Mouse (Mus musculus) lung, postnatal 14 days (tissue): Measurements from ENCODE around the gene Copg2.

Experiments
- DNase-seq: peaks from one replicate; pipeline ENCODE4 v3.0.0; 2021

Gene Copg2

DNA sequence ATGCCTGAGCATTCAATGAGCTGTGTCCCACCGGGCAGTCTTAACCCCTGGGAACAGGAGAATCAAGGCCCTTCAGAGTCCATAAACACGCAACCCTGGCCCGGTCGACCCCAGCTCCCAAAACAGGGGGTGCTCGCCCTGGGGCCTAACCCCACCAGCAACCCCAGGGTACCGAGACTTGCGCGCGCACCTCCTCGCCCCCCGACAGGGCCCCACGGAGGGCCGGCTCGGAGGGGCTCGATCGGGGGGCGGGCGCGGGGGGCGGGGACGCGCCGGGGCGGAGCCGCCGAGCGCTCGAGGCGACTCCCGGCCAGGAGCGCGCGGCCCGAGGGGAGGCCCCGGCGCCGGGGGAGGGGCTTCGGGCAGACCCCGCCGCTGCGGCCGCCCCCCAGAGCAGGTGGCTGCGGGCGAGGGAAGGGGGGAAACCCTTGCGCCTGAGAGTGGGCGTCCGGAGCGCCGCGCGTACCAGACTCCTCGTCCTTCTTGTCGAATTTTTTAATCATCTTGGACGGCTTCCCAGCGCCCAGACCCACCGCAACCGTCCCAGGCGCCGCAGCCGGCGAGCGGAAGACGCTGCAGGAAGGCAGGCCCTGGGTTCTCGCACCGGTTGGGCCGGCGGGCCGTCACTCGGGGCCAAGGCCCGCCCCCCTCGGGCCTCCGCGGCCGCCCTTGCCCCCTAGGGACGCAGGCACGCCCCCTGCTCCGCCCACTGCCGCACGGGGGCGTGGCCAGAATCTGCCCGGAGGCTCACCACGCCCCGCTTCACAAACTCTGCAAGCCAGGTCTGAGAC is at the start of gene Copg2:
Copg2 (minus strand) TSS at position 600 of the 791 bp plus-strand sequence.
- peak; percentile 96 for DNase-seq

DNA sequence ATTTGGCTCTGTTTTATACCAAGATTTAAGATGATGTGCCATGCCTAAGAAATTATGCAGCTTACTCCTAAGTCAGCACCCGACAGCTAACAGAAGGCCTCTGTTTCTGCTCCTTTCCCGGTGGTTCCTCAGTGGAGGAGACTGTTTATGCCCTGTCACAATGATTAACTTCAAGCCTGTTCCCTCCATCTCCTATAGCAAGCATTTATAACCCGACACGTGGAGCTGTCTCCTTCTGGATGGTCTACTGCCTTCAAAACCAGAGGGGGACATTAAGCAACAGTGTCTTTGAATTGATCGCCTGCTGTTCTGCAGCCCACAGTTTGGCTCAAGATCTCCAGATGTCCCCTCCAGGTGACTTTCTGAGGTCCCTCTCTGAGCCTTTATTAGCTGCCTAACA is 42.7 kb upstream of the Copg2 start:
- DNase-seq: no peak

GRCm38 (mm10) chr6:30922821-30923220 is 26.2 kb upstream of the Copg2 start:
- DNase-seq: no peak

DNA sequence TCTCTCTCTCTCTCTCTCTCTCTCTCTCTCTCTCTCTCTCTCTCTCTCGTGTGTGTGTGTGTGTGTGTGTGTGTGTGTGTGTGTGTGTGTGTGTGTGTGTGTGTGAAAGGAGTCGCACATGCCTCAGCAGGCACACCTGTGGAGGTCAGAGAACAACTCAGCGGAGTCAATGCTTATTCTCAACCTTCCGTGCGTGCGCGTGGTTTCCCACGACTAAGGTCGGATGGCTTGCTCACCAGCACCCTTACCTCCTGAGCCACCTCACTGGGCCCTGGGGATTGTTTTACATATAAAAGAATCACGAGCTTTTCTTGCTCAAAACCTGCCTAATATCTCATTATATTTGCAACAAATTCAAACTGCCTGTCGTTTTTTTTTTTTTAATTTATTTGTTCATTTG is 25.2 kb upstream of the Copg2 start:
- DNase-seq: no peak

DNA sequence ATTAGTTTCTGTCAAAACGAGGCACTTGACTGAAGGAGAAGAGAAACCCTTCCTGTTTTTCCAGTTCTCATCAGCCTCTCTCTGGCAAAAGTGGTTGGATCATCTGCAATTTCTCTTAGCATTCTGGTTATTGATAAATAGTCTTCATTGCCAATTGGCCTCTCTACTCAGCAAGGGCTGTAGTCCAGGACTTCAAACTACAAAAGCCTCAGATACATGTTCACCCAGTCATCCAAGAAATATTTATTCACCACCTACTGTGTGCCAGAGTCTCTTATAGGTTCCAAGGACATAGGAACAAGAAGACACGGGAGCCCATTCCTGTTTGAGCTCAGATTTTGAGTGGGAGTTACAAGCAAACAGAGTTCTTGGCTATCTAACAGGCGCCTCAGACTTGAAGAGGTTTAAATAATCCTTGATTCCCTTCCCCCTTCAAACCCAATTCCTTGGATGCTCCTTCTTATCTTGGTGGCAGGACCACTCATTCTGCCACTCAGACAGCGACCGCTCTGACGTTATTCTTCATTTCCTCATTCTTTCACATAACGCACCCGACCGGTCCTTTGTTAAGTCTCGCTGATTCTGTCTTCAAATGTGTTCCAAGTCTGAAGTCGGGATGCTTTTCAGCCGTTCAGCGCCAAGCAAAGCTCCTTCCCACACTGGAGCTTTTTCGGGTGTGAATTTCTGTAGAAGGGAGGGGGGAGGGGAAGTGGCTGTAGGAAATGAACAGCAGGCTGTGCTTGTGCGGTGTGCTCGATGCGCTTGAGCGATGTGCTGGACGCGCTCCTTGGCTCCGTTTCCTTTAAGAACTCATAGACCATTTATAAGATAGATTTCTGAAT is 24.5 kb upstream of the Copg2 start:
- no peak for DNase-seq

GRCm38 (mm10) chr6:30915473-30915872 is 18.9 kb upstream of the Copg2 start, which contains the start of gene Tsga13:
Gene Tsga13 (minus strand): TSS chr6:30915573.
- DNase-seq: no peak

GRCm38 (mm10) chr6:30907970-30908369 is 11.4 kb upstream of the Copg2 start:
- DNase-seq: no peak

- DNase-seq: no peak
Observed at GRCm38 (mm10) chr6:30904911-30905310, 8.3 kb upstream of the Copg2 start.

GRCm38 (mm10) chr6:30904033-30904432 is 7.4 kb upstream of the Copg2 start:
- DNase-seq: no peak

DNA sequence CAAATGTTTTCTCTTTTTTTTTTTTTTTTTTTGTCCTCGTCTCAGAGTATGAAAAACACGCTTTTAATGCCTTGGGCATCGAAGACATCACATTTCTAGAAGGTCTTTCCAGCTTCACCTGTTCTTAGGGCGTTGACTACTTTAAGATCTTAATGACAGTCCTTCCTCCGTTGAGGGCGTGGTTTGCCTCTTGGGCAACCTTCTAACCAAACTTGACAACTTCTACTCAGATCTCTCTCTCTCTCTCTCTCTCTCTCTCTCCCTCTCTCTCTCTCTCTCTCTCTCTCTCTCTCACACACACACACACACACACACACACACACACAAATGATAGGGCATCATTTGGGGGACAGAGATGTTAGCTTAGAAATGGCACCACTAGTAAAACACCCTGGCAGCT is 926 bp upstream of the Copg2 start:
- DNase-seq: no peak

GRCm38 (mm10) chr6:30896986-30897327 is 363 bp upstream of the Copg2 start:
- no peak for DNase-seq

GRCm38 (mm10) chr6:30895819-30896194 is 787 bp downstream of the Copg2 start:
- no peak for DNase-seq

DNA sequence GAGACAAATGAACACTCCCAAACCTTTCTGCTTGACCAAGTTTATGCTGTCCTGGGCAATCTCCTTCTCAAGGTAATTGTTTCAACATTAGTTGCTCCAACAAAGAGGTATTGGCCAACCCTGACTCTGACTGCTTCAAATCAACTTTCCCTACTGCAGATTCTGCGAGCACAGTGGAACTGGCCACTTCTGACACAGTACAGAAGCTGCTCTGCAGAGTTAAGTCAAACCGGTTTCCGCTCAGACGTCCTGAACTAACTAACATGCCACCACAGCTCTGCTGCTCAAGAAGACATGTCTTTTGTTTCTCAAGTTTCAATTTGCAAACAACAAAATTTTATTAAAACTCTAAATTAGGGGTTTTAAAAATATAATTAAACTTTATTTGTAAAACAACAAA is 3.5 kb downstream of the Copg2 start:
- DNase-seq: peak; percentile 5

GRCm38 (mm10) chr6:30891761-30892160 is 4.8 kb downstream of the Copg2 start:
- no peak for DNase-seq

- no peak for DNase-seq
Observed at GRCm38 (mm10) chr6:30884856-30885255, 11.7 kb downstream of the Copg2 start.

DNA sequence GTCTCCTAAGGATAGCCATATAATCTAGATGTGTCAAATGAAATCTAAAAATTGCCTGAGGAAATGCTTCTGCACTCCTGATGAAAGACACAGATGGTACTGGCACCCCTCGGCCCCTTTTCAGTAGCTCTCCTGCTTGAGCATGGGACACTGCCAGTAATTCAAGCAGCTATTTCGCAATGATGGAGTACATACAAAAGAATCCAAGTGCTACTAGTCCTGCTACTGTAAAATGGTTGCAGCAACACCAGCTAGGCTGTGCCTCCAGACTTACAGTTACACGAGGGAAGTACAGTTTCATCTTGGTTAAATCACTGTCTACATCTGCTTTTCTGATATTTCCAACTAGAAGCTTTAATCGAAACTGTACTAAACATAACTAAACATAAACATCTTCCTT is 13.1 kb downstream of the Copg2 start:
- DNase-seq: peak; percentile 59

GRCm38 (mm10) chr6:30876661-30877060 is 19.9 kb downstream of the Copg2 start:
- DNase-seq: no peak

- no peak for DNase-seq
Observed at GRCm38 (mm10) chr6:30866501-30866900, 30.1 kb downstream of the Copg2 start.

GRCm38 (mm10) chr6:30865031-30865678 is 31.4 kb downstream of the Copg2 start:
- DNase-seq: no peak

DNA sequence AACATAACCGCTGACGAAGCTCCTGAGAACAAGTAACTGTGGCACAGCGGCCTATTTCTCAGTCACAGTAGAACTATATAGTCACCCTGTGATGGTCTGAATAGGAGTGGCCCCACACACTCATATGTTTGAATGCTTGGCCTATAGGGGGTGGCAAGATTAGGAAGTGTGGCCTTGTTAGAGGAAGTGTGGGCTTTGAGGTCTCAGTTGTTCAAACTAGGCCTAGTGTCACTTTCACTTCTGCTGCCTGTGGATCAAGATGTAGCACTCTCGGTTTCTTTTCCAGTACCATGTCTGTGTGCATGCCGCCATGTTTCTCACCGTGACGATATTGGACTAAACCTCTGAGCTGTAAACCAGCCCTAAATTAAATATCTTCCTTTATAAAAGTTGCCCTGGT is 40.6 kb downstream of the Copg2 start:
- no peak for DNase-seq

- no peak for DNase-seq
Observed at GRCm38 (mm10) chr6:30855205-30855604, 41.4 kb downstream of the Copg2 start.

- DNase-seq: peak; percentile 8
Observed at GRCm38 (mm10) chr6:30849818-30850217, 46.8 kb downstream of the Copg2 start.

DNA sequence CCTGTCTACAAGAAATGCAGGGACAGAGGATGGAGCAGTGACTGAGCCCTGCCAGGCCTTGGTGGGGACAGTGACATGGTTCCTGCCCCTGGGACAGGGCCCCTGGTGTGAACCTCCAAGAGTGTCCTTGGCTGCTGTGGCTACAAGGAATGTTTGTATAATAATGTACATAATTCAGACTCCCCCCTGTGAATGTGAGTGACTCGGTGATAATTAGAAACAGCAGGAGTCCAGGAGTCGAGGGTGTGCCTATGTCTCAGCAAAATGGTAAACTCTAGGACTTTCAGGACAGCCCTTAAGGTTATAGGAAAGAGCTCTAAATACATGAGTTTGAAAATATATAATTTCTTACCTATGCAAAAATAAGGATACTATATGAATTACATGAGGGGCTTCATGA is 64.4 kb downstream of the Copg2 start:
- no peak for DNase-seq

- DNase-seq: no peak
Observed at GRCm38 (mm10) chr6:30813626-30814025, 83.0 kb downstream of the Copg2 start.
